Mouse (Mus musculus) right cerebral cortex, adult 18-20 months (tissue): Measurements from ENCODE around the gene Gm37240.
A peak's percentile ranks its signal among the peaks of the same experiment; 100 is the strongest.

Source experiments
- DNase-seq: peaks from one replicate; pipeline ENCODE4 v3.0.0; 2022; ENCODE audit warnings: mixed read lengths

Gm37240 gene

GRCm38 (mm10) chr3:84536987-84537386 is 1350.3 kb downstream of the Gm37240 start:
- no peak for DNase-seq

GRCm38 (mm10) chr3:84533227-84533626 is 1354.1 kb downstream of the Gm37240 start:
- DNase-seq: no peak

DNA sequence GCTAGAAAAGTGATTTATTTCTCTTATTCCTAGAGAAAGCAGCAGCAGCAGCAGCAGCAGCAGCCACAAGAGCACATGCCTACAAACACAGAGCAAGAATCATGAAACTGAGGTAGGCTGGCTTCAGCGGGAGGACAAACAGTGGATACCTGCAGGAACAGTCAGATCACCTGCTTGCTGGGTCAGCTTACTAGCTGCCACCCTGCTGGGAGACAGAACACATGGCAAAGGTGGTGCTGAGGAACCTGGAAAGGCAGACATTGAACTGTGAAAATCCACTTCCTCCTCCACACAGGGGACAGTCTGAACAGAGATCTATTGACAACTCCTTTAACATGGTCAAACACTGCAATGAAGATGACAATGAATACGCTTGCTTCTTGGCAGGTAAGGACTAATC is 1358.3 kb downstream of the Gm37240 start:
- no peak for DNase-seq

DNA sequence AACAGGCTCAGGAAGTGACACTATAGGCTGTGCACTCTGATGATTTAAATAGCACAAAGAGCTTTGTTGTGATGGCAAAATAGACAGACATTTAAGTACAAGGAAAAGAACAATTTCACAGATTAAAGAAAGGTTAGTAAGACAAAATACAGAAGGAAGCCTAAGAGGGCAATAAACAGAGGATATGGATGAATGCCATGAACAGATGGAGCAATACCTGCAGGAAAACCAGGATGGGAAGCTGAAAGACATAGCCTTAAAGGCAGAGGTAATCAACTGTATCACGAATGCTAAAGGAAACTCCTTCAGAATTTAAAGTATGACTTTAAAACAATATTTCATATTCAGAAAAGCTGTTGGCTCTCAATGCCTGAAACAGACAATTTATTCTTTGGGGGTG is 1362.4 kb downstream of the Gm37240 start:
- no peak for DNase-seq

GRCm38 (mm10) chr3:84516163-84516562 is 1371.2 kb downstream of the Gm37240 start:
- DNase-seq: no peak

DNA sequence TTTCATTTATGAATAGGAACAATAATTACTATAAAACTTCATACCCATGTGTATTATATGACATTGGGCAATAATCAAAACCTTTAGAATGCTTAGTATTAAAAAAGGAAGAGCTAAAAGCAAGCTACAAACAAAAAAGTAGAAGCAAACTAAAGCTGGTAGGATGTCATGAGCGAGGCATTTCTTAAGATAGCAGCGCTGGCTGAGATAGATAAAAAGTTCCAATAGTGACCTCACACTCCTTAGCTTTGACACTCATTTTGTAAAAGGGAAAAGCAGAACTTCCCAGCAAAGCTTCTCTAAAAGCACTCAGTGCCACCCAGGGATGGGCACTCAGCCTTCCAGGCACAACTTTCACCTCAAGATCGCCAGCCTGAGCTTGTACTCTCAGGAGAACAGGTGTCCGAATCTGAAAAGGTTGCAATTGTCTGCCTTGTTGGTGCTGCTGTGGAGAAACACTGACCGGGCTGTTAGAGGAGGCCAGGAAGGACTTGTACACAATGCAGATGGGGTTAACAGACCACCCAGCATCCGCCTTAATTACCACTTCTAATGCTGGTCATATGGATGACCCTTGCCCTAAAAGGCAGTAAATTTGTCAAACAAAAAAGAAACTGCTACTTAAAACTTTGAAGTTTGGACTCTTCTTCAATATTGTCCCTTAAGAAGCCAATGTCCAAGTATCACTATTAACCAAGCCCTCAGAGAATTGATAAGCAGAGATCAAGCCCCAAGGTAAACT is 1374.4 kb downstream of the Gm37240 start:
- no peak for DNase-seq

DNA sequence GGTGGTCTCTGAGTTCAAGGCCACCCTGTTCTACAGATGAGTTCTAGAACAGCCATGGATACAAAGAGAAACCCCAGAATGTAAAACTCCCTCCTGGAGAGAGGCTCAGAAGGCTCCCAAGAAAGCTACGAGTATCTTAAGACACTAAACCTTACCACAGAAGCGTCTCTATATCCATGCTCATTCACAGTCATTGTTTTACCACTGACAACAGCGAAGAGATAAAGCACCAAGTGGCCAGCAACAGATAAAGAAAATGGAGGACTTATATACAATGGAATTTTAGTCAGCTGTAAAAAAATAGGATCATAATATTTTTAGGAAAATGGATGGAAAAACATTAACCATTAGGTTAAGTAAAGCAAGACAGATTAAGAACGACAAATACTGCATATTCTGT is 1382.1 kb downstream of the Gm37240 start:
- no peak for DNase-seq

DNA sequence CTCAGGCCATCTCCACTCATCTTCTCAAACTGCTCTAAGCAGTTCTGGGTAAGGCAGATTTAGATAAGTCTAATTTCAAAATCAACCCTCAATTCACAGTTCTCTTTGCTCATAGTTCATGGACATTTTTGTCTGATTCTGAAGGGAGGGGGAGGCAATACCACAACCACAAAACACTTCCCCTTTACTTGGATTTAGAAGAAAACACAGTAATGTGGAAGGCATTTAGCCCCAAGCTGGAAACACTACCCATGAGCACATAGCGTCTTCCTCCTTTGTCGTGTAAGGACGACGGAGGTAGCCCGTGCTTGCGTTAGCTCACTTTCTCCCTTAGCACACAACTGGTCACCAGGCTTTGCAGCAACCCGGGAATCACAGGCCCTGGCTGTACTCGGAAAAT is 1383.0 kb downstream of the Gm37240 start:
- DNase-seq: no peak

GRCm38 (mm10) chr3:84502101-84502500 is 1385.2 kb downstream of the Gm37240 start:
- no peak for DNase-seq

DNA sequence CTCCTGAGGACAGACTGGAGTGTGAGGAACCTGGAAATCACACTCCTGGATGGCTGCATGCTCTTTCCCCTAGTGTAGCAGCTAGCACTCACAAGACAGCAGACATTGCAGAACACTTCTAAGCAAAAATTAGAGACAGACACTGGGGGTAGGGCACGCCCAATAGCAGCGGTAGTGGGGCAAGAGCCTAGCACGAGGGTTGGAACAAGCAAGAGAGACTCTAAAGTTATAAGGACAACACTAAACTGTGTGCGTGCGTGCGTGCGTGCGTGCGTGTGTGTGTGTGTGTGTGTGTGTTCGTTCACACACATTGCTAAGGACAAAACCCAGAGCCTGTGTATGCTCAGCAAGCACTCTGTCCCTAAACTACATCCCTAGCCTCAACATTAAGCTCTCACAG is 1386.8 kb downstream of the Gm37240 start:
- DNase-seq: no peak

DNA sequence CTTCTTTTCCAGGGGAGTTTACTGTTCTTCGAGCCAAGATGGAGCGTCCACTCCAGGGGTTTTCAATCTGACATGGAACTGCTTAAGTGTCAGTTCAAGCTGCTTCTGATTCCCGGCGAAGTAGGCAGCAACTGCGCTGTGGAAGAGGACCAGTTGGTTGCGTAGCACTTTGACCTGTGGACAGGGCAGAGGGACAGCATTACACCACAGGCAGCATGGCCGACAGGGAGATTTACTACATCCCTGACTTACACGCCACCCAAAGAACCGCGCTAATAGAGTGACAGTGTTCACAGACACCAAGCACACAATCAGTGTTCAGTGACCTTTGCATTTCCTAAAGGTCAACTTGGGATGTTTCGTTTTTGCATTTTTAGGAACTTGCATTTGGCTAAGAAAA is 1389.6 kb downstream of the Gm37240 start:
- DNase-seq: no peak

DNA sequence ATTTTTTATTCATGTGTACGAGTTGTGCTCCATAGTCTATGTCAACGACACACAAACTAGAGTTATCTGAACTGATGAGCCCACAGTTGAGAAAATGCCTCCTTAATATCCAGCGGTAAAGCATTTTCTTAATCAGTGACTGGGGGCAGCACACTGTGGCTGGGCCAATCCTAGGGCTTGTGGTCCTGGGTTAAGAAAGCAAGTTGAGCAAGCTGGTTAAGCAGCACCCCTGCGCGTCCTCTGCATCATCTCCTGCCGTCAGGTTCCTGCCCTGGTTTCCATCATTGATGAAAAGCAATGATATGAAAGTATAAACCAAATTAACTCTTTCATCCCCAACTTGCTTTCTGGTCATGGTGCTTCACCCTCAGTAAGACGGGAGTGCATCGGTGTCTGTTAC is 1394.7 kb downstream of the Gm37240 start:
- DNase-seq: no peak

DNA sequence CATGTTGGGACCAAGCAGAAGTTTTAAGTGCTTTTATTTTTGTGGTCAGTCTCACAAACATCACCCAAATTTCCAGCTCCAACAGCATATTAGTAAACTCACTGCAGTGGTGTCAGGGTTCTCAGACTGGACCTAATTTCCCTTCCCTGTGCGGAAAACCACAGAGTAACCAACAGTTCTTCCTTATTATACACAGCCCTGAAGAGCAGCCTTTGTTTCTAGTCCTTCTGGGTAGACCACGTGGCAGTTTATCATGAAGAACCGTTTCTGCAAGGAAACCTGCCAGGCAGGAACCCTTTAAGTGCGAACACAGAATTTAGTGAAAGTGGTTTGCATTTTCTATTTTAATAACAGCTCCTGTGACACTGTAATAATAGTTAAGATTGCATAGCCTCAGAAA is 1395.2 kb downstream of the Gm37240 start:
- DNase-seq: no peak

DNA sequence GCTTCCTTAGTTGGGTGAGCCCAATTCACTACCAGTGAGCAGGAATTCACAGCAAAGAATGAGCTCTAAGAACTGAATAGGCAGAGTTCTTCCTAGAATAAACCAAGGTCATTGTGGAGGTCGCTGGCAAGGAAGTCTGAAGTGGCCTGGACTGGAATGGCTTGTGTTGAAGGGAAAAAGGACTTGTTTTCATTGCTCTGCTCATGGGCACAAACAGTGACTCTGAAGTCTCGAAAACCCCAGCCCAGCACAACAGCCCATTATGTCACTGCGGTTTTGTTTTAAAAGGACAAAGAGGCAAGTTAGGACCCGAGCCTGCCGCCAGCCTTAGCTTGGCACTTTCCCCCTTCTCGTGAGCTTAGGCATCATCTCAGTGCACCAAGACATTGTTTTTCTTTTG is 1398.6 kb downstream of the Gm37240 start:
- peak; percentile 52 for DNase-seq

- no peak for DNase-seq
Measured at GRCm38 (mm10) chr3:84484891-84485290, 1402.4 kb downstream of the Gm37240 start.

DNA sequence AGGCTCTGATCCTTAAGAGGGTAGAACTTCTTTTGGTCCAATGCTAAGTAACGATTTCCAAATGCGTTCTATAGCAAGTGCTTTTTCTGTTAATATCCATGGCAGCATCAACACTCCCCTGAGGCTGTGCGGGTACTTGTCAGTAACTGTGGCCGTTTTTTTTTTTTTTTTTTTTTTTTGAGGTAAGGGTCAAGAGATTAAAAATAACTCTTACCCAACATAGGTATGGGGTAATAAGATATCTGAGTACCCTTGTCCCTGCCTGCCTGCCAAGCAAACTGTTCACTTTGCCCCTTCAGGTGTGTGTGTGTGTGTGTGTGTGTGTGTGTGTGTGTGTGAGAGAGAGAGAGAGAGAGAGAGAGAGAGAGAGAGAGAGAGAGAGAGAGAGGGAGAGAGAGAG is 1403.0 kb downstream of the Gm37240 start:
- DNase-seq: no peak

DNA sequence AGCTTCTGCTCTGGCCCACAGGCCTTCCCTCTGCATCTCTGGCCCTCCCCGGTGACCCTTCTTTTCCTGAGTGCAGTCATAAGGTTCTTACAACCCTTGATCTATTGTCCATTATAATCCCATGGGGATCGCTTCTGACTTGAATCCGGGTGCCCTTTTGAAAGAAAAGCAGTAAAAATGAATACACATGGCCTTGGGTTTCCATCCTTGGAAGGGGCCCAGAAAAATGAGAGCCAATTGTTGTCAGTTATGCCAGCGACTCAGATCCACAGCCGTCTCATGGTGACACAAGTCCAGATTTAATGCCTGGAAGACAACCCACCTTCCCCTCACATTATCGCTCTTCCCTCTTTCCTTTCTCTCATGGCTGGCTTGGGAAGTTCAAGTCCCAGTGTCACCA is 1405.2 kb downstream of the Gm37240 start:
- no peak for DNase-seq

GRCm38 (mm10) chr3:84481104-84481503 is 1406.2 kb downstream of the Gm37240 start:
- DNase-seq: peak; percentile 35

- peak; percentile 49 for DNase-seq
Measured at GRCm38 (mm10) chr3:84480006-84480897, 1407.1 kb downstream of the Gm37240 start, which contains the start of gene Fhdc1. TSS of gene Fhdc1 (minus strand) at chr3:84480429.

GRCm38 (mm10) chr3:84479293-84480005 is 1407.9 kb downstream of the Gm37240 start:
- peak; percentile 40 for DNase-seq

DNA sequence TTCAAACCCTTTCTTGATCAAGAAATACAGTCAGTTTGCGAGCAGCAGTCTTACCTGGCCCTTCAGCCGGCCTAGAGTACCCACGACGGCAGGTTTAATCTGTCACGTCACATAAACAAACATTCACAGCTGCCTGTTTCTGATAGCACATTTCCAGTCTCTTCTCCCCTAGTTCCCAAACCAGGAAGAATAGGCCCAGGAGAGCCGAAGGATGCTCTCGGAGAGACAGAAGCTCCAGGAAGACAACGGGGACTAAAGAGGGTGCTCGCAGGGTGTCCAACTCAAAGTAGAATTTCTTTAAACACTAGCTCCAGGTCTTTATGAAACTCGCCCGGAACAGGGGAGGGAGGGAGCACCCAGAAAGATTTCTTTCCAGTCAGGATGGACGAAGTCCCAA is 1408.4 kb downstream of the Gm37240 start:
- DNase-seq: no peak

- no peak for DNase-seq
Measured at GRCm38 (mm10) chr3:84478195-84478594, 1409.1 kb downstream of the Gm37240 start.

- DNase-seq: no peak
Measured at GRCm38 (mm10) chr3:84477498-84477897, 1409.8 kb downstream of the Gm37240 start.
